Mouse (Mus musculus): Measurements from ENCODE around the gene Krtap5-4. TPM values are rescaled to one million over a fixed set of nuclear protein-coding genes. Genes with fewer than 3 reads are reported as not detected.
"Not testable (repeated sequence)": the region's sequence is repeated elsewhere in the genome, so short reads cannot be mapped to it uniquely, and the experiment has no call there.

Krtap5-4 gene
- polyA plus RNA-seq, 1 experiment, result not detected

- Histone ChIP-seq H3K4me3 (replicated peaks) (no peak overlapping the region), H3K36me3 (replicated peaks; ENCODE audit: low read length) (no peaks in the 10 kb centered on the region), H3K4me1 (peaks cover 10% of the 10 kb centered on the region; the same call in 1 of the 2 replicates), H3K27me3 (replicated peaks) (peaks cover 62% of the 10 kb centered on the region), H3K9me3 (no peaks in the 10 kb centered on the region)
- TF ChIP-seq FLI1 (IDR thresholded peaks at IDR 0.05; ENCODE audit: low read length) (no peak), GATA1 (IDR thresholded peaks at IDR 0.05; ENCODE audit: borderline replicate concordance, low read length) (no peak)
Observed at GRCm38 (mm10) chr7:142323396-142324117, 20.2 kb downstream of the Krtap5-4 start.

- Histone ChIP-seq H3K4me1 (peaks cover 24% of the 10 kb centered on the region), H3K27me3 (replicated peaks) (peaks cover 48% of the 10 kb centered on the region), H3K4me3 (replicated peaks) (no peak overlapping the region), H3K36me3 (replicated peaks; ENCODE audit: low read length) (no peaks in the 10 kb centered on the region), H3K9me3 (no peaks in the 10 kb centered on the region)
- no peak for TF ChIP-seq FLI1 (IDR thresholded peaks at IDR 0.05; ENCODE audit: low read length)
- no peak for TF ChIP-seq GATA1 (IDR thresholded peaks at IDR 0.05; ENCODE audit: borderline replicate concordance, low read length)
Observed at GRCm38 (mm10) chr7:142326714-142327445, 23.5 kb downstream of the Krtap5-4 start.

- no peak overlapping the region for H3K4me3 ChIP-seq (replicated peaks)
- H3K36me3 ChIP-seq (replicated peaks; ENCODE audit: low read length), result no peaks in the 10 kb centered on the region
- H3K9me3 ChIP-seq, result no peaks in the 10 kb centered on the region
- no peak for TF ChIP-seq FLI1 (IDR thresholded peaks at IDR 0.05; ENCODE audit: low read length)
- TF ChIP-seq GATA1 (IDR thresholded peaks at IDR 0.05; ENCODE audit: borderline replicate concordance, low read length), result no peak
- H3K4me1 ChIP-seq, result peaks cover 28% of the 10 kb centered on the region
- H3K27me3 ChIP-seq (replicated peaks), result peaks cover 44% of the 10 kb centered on the region
Observed at GRCm38 (mm10) chr7:142328507-142328906, 25.2 kb downstream of the Krtap5-4 start.

- no peaks in the 10 kb centered on the region for H3K36me3 ChIP-seq (replicated peaks; ENCODE audit: low read length)
- H3K9me3 ChIP-seq, result no peaks in the 10 kb centered on the region
- no peak overlapping the region for H3K4me3 ChIP-seq (replicated peaks)
- H3K4me1 ChIP-seq, result peaks cover 41% of the 10 kb centered on the region
- H3K27me3 ChIP-seq (replicated peaks), result peaks cover 40% of the 10 kb centered on the region
- no peak for TF ChIP-seq FLI1 (IDR thresholded peaks at IDR 0.05; ENCODE audit: low read length)
- no peak for TF ChIP-seq GATA1 (IDR thresholded peaks at IDR 0.05; ENCODE audit: borderline replicate concordance, low read length)
Observed at GRCm38 (mm10) chr7:142330271-142330724, 26.9 kb downstream of the Krtap5-4 start.

- Histone ChIP-seq H3K36me3 (replicated peaks; ENCODE audit: low read length) (no peaks in the 10 kb centered on the region), H3K4me1 (peaks cover 41% of the 10 kb centered on the region), H3K4me3 (replicated peaks) (no peak overlapping the region), H3K9me3 (no peaks in the 10 kb centered on the region), H3K27me3 (replicated peaks) (peaks cover 41% of the 10 kb centered on the region)
- TF ChIP-seq FLI1 (IDR thresholded peaks at IDR 0.05; ENCODE audit: low read length) (no peak), GATA1 (IDR thresholded peaks at IDR 0.05; ENCODE audit: borderline replicate concordance, low read length) (no peak)
Observed at GRCm38 (mm10) chr7:142331281-142331680, 27.9 kb downstream of the Krtap5-4 start.

DNA sequence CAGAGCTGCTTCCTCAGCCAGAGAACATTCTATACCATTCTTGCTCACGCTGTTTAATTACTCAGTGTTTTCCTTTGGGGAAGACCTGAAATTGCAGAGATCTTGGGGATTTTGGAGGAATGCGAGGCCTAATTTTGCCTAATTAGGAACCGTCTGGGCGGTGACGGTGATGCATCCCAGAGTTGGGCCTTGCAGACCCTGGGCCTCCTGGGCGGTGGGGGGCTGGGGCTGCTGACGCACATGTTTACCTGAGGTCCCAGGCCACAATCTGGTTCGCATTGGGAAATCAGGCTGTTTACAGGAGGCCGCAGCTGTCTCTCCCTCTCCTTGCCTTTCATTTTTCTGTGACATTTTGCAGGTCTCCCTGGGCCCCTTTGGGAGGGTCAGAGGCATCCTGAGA, 29.4 kb downstream of the Krtap5-4 start:
- peaks cover 32% of the 10 kb centered on the region for H3K27me3 ChIP-seq (replicated peaks)
- H3K9me3 ChIP-seq; H3K4me3 ChIP-seq (replicated peaks); H3K36me3 ChIP-seq (replicated peaks; ENCODE audit: low read length): not testable (repeated sequence)
- peaks cover 41% of the 10 kb centered on the region for H3K4me1 ChIP-seq

DNA sequence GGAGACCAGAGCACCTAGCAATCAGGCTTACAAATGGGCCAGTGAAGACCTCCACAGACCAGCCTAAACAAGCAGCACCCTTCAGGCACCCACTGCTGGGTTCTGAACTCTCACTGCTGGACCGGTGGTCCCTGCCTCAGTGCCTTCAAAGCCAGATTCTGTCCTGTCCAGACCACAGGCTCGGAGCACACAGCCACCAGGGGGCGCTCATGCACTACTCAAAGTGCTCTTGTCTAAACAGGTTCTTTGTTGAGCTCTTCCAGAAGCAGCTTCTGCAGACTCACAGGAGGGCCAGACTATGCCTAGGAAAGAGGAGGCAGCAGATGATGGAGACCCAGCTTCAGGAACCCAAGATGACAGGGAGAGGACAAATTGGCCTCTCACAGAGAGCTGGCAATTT, 30.9 kb downstream of the Krtap5-4 start:
- Histone ChIP-seq H3K4me1 (peaks cover 34% of the 10 kb centered on the region), H3K36me3 (replicated peaks; ENCODE audit: low read length) (no peaks in the 10 kb centered on the region), H3K4me3 (replicated peaks) (no peak overlapping the region), H3K27me3 (replicated peaks) (peaks cover 23% of the 10 kb centered on the region), H3K9me3 (no peaks in the 10 kb centered on the region)
- TF ChIP-seq GATA1 (IDR thresholded peaks at IDR 0.05; ENCODE audit: borderline replicate concordance, low read length) (no peak), FLI1 (IDR thresholded peaks at IDR 0.05; ENCODE audit: low read length) (no peak)

DNA sequence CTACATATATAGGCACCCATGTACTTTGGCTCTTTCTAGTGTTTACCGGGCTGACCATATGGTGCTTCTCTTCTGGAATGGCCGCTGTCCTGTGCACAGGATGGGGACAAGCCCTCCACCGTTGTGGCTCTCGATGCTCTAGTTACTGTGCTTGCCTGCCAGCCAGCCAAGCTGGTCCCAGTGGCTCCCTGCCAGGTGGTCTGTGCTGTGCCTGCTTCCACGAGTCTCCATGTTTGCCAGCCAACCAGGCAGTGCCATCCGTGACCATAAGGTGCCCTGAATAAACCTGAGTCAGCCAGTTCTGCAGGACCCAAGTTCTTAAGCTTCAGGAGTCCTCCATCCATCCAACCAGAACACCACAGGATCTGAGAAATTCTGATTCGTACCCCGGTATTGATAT, 31.8 kb downstream of the Krtap5-4 start:
- TF ChIP-seq GATA1 (IDR thresholded peaks at IDR 0.05; ENCODE audit: borderline replicate concordance, low read length), result no peak
- TF ChIP-seq FLI1 (IDR thresholded peaks at IDR 0.05; ENCODE audit: low read length), result no peak
- H3K36me3 ChIP-seq (replicated peaks; ENCODE audit: low read length), result no peaks in the 10 kb centered on the region
- no peak overlapping the region for H3K4me3 ChIP-seq (replicated peaks)
- H3K27me3 ChIP-seq (replicated peaks), result peaks cover 18% of the 10 kb centered on the region
- H3K4me1 ChIP-seq, result peaks cover 38% of the 10 kb centered on the region
- no peaks in the 10 kb centered on the region for H3K9me3 ChIP-seq

DNA sequence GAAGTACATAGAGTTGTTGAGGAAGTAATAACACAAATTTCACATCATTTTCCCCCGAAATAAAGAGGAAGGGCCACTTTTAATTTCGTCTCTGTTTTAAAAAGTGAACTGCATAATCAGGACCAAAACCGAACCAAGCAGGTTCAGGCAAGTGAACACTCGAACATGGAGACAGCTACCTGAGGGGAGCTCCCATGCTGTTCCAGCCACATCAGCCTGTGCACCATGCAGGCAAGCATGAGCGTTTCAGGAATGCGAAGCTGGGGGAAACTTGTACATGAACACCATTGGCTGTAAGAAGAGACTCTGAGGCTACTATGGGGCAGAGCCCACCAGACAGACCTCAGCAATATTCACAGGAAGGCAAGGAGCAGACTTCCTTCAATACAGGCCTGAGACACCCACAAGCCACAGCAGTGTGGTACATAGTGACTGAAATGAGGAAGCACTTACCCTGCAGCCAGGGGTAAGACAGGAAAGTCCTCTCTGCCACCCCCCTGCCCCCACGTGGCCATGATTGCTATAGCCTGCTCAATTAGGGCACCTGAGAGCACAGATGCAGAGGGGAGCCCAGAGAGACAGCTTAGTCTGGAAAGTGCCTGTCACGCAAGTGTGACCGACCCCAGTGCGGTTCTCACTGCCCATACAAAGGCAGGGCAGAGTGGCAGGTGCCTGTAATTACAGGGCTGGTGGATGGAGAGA, 37.1 kb downstream of the Krtap5-4 start:
- Histone ChIP-seq H3K36me3 (replicated peaks; ENCODE audit: low read length) (no peaks in the 10 kb centered on the region), H3K4me1 (peaks cover 46% of the 10 kb centered on the region), H3K4me3 (replicated peaks) (peak overlapping the region; percentile 19), H3K27me3 (replicated peaks) (peaks cover 7% of the 10 kb centered on the region), H3K9me3 (no peaks in the 10 kb centered on the region)
- TF ChIP-seq GATA1 (IDR thresholded peaks at IDR 0.05; ENCODE audit: borderline replicate concordance, low read length), result no peak
- TF ChIP-seq FLI1 (IDR thresholded peaks at IDR 0.05; ENCODE audit: low read length), result no peak
